Mouse (Mus musculus) G1E (cell line): ENCODE data around the gene Dtx3.

ENCODE experiments used
- CTCF ChIP-seq: IDR thresholded peaks from 2 replicates; pipeline ENCODE4 v1.5.1; 2012; ENCODE audit warnings: low read depth, low read length, inconsistent platforms, mixed read lengths
- TAL1 ChIP-seq: conservative IDR thresholded peaks from 2 replicates; pipeline ENCODE4 v1.6.1; 2012; ENCODE audit warnings: low read depth, low read length, inconsistent platforms, mixed read lengths

- TF ChIP-seq CTCF (no peak), TAL1 (no peak)
Observed at GRCm38 (mm10) chr10:127158471-127158870, 37.1 kb downstream of the Dtx3 start.
